Mouse (Mus musculus) stomach, embryonic 16.5 days (tissue): ENCODE measurements around the gene Pcsk6. TPM values are rescaled to one million over a fixed set of nuclear protein-coding genes. Genes with fewer than 3 reads are reported as not detected.
A peak's percentile ranks its signal among the peaks of the same experiment; 100 is the strongest.

Experiments used
- ATAC-seq: fragments of 200-750 bp; cut with Nextera tagmentation; 2 replicates; pipeline ENCODE4 v1.8.0; 2017; ENCODE audit warnings: moderate number of reproducible peaks, moderate TSS enrichment; ENCODE audit not compliant: insufficient read depth, low FRiP score
- H3K27ac ChIP-seq: fragments of 300-500 bp; sonication (generic); 2 replicates; pipeline ENCODE4 v1.5.1; 2014; ENCODE audit warnings: low read length
- H3K27me3 ChIP-seq: fragments of 300-500 bp; sonication (generic); 2 replicates; pipeline ENCODE4 v1.6.1; 2014; ENCODE audit warnings: low read length, control low read depth, mixed read lengths; ENCODE audit not compliant: control insufficient read depth, insufficient read depth
- H3K36me3 ChIP-seq: fragments of 300-500 bp; sonication (generic); 2 replicates; pipeline ENCODE4 v1.6.1; 2014; ENCODE audit warnings: low read length; ENCODE audit not compliant: control insufficient read depth, insufficient read depth
- H3K4me1 ChIP-seq: fragments of 300-500 bp; sonication (generic); 2 replicates; pipeline ENCODE4 v1.6.1; 2014; ENCODE audit warnings: low read length, control low read depth, mixed read lengths; ENCODE audit not compliant: control insufficient read depth, insufficient read depth
- H3K4me2 ChIP-seq: fragments of 300-500 bp; sonication (generic); 2 replicates; pipeline ENCODE4 v1.6.1; 2014; ENCODE audit warnings: low read depth, low read length, mixed read lengths
- H3K4me3 ChIP-seq: fragments of 300-500 bp; sonication (generic); replicated peaks from 2 replicates; pipeline ENCODE4 v1.5.1; 2014; ENCODE audit warnings: mild to moderate bottlenecking, low read length
- H3K9ac ChIP-seq: fragments of 300-500 bp; sonication (generic); 2 replicates; pipeline ENCODE4 v1.6.1; 2014; ENCODE audit warnings: low read length
- H3K9me3 ChIP-seq: fragments of 300-500 bp; sonication (generic); replicated peaks from 2 replicates; pipeline ENCODE4 v1.6.1; 2016; ENCODE audit warnings: low read length, control low read depth; ENCODE audit not compliant: control insufficient read depth
- WGBS: fragments of 180-500 bp; shearing (Covaris S2); extraction: QIAGEN DNeasy Blood & Tissue Kit; methylation state at CpG from one replicate; pipeline ENCODE4 v1.1.7; 2014; 5-methylcytosine and 5-hydroxymethylcytosine counted together
- polyA plus RNA-seq: library from polyadenylated mRNA; unstranded; fragments of >200 nt; fragmentation: Nextera tagmentation; extraction: Ambion mirVana; gene quantifications from 2 replicates; pipeline ENCODE4 v1.2.1, GENCODE M21; 2015

Pcsk6 gene
- polyA plus RNA-seq, 1 experiment from 2014 or later: 3.7 TPM

GRCm38 (mm10) chr7:65993410-65993809 lies 131.9 kb downstream of the Pcsk6 start:
- no peak for ATAC-seq
- no peaks in the 10 kb centered on the region for H3K27me3 ChIP-seq
- 38% methylated on average over 3 of the region's 3 CpGs for WGBS
- H3K9ac ChIP-seq: no peak overlapping the region
- no peaks in the 10 kb centered on the region for H3K36me3 ChIP-seq
- H3K4me2 ChIP-seq: no peak overlapping the region
- no peak overlapping the region for H3K27ac ChIP-seq
- H3K9me3 ChIP-seq: no peaks in the 10 kb centered on the region
- no peak overlapping the region for H3K4me3 ChIP-seq
- H3K4me1 ChIP-seq: no peaks in the 10 kb centered on the region

- no peaks in the 10 kb centered on the region for H3K36me3 ChIP-seq
- no peak overlapping the region for H3K4me3 ChIP-seq
- peak overlapping the region; percentile 91 for H3K27ac ChIP-seq
- H3K4me1 ChIP-seq: peaks cover 4% of the 10 kb centered on the region; the same call in 1 of the 2 replicates
- H3K27me3 ChIP-seq: no peaks in the 10 kb centered on the region
- WGBS: 80% methylated on average over 16 of the region's 16 CpGs
- no peak for ATAC-seq
- H3K9me3 ChIP-seq: peaks cover 5% of the 10 kb centered on the region; the same call in 1 of the 2 replicates
- H3K4me2 ChIP-seq: no peak overlapping the region
- H3K9ac ChIP-seq: 0 out of 2 replicates have a peak overlapping the region, but pooled peaks have one; percentile 37
Measured at GRCm38 (mm10) chr7:66001035-66001754, 139.7 kb downstream of the Pcsk6 start.

- H3K4me2 ChIP-seq: no peak overlapping the region
- peaks cover 5% of the 10 kb centered on the region; the same call in 1 of the 2 replicates for H3K9me3 ChIP-seq
- H3K36me3 ChIP-seq: no peaks in the 10 kb centered on the region
- H3K27ac ChIP-seq: peak overlapping the region; percentile 91
- H3K9ac ChIP-seq: no peak overlapping the region
- H3K27me3 ChIP-seq: no peaks in the 10 kb centered on the region
- peaks cover 4% of the 10 kb centered on the region; the same call in 1 of the 2 replicates for H3K4me1 ChIP-seq
- peak; percentile 82; the same call in 1 of the 2 replicates for ATAC-seq
- no peak overlapping the region for H3K4me3 ChIP-seq
- WGBS: 47% methylated on average over 3 of the region's 3 CpGs
Measured at GRCm38 (mm10) chr7:66001797-66002196, 140.3 kb downstream of the Pcsk6 start.

GRCm38 (mm10) chr7:66003447-66003846 lies 141.9 kb downstream of the Pcsk6 start:
- 88% methylated on average over 5 of the region's 5 CpGs for WGBS
- ATAC-seq: no peak
- no peak overlapping the region for H3K9ac ChIP-seq
- H3K9me3 ChIP-seq: peaks cover 5% of the 10 kb centered on the region; the same call in 1 of the 2 replicates
- no peaks in the 10 kb centered on the region for H3K27me3 ChIP-seq
- no peak overlapping the region for H3K4me2 ChIP-seq
- H3K36me3 ChIP-seq: no peaks in the 10 kb centered on the region
- no peak overlapping the region for H3K27ac ChIP-seq
- no peak overlapping the region for H3K4me3 ChIP-seq
- H3K4me1 ChIP-seq: peaks cover 4% of the 10 kb centered on the region; the same call in 1 of the 2 replicates

GRCm38 (mm10) chr7:66003865-66004638 lies 142.5 kb downstream of the Pcsk6 start:
- ATAC-seq: no peak
- H3K4me2 ChIP-seq: no peak overlapping the region
- no peaks in the 10 kb centered on the region for H3K36me3 ChIP-seq
- H3K9me3 ChIP-seq: peaks cover 5% of the 10 kb centered on the region; the same call in 1 of the 2 replicates
- no peak overlapping the region for H3K9ac ChIP-seq
- H3K27me3 ChIP-seq: no peaks in the 10 kb centered on the region
- peaks cover 4% of the 10 kb centered on the region; the same call in 1 of the 2 replicates for H3K4me1 ChIP-seq
- WGBS: 77% methylated on average over 13 of the region's 13 CpGs
- no peak overlapping the region for H3K27ac ChIP-seq
- no peak overlapping the region for H3K4me3 ChIP-seq

GRCm38 (mm10) chr7:66005066-66005465 lies 143.5 kb downstream of the Pcsk6 start:
- no peaks in the 10 kb centered on the region for H3K27me3 ChIP-seq
- no peak overlapping the region for H3K4me3 ChIP-seq
- H3K4me1 ChIP-seq: peaks cover 4% of the 10 kb centered on the region; the same call in 1 of the 2 replicates
- no peak overlapping the region for H3K27ac ChIP-seq
- H3K9me3 ChIP-seq: no peaks in the 10 kb centered on the region
- WGBS: 89% methylated on average over 10 of the region's 10 CpGs
- H3K4me2 ChIP-seq: no peak overlapping the region
- ATAC-seq: no peak
- H3K9ac ChIP-seq: no peak overlapping the region
- H3K36me3 ChIP-seq: no peaks in the 10 kb centered on the region

GRCm38 (mm10) chr7:66008161-66008891 lies 146.8 kb downstream of the Pcsk6 start:
- ATAC-seq: no peak
- no peaks in the 10 kb centered on the region for H3K4me1 ChIP-seq
- no peak overlapping the region for H3K4me3 ChIP-seq
- no peaks in the 10 kb centered on the region for H3K9me3 ChIP-seq
- no peak overlapping the region for H3K27ac ChIP-seq
- H3K27me3 ChIP-seq: no peaks in the 10 kb centered on the region
- 73% methylated on average over 11 of the region's 11 CpGs for WGBS
- H3K9ac ChIP-seq: no peak overlapping the region
- no peaks in the 10 kb centered on the region for H3K36me3 ChIP-seq
- 0 out of 2 replicates have a peak overlapping the region, but pooled peaks have one; percentile 11 for H3K4me2 ChIP-seq

GRCm38 (mm10) chr7:66008892-66009273 lies 147.3 kb downstream of the Pcsk6 start:
- Histone ChIP-seq H3K9me3 (no peaks in the 10 kb centered on the region), H3K4me3 (no peak overlapping the region), H3K9ac (no peak overlapping the region), H3K4me2 (0 out of 2 replicates have a peak overlapping the region, but pooled peaks have one; percentile 11), H3K4me1 (no peaks in the 10 kb centered on the region), H3K36me3 (no peaks in the 10 kb centered on the region), H3K27me3 (no peaks in the 10 kb centered on the region), H3K27ac (no peak overlapping the region)
- ATAC-seq: no peak
- 65% methylated on average over 16 of the region's 16 CpGs for WGBS
